Mouse (Mus musculus): ENCODE measurements around the gene Dnajc2.

Gene Dnajc2

GRCm38 (mm10) chr5:21785053-21785452, at the start of gene Dnajc2, which contains the start of gene Psmc2:
TSS of gene Dnajc2 (minus strand) at chr5:21785251.
TSS of gene Psmc2 (plus strand) at chr5:21785283.
- peak; percentile 66 for DNase-seq (ENCODE audit: low spot score)

DNA sequence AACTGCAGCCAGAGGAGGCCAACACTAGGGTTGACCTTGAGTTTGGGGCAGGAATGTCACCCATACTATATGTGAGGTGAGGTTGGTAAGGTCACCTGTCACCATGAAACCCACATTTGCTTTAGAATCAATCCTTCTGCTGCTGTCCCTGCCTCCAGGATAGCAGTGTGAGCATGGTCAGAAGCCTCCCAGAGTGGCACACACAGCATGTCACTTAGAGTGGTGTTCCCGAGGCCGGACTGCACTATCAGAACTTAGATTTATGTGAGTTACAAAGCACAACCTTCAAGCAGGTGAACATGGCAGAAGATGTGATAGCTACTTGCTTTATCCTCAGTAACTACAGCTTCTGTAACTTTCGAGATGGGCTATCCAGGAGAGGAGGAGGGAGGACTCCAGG, 46.7 kb upstream of the Dnajc2 start:
- no peak for DNase-seq (ENCODE audit: low spot score)

DNA sequence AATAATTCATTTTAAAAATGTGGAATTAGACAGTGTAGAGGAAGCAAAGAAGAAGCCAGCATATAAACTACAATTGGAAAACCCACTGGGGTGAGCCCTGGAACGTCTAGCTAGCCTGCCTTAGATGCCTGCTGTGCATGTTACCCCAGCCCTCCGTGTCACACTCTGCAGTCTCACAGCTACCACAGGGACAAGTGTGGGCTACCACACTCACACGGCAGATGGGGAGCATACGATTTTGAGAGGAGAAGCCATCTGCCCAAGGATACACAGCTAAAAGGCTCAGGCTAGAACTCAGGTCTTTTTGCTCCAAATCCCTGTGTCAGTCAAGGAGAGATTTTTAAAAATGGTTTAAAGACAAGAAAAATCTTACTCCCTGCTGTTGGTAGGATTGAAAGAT, 43.8 kb upstream of the Dnajc2 start:
- DNase-seq (ENCODE audit: low spot score): no peak

GRCm38 (mm10) chr5:21827643-21828042, 42.6 kb upstream of the Dnajc2 start:
- DNase-seq (ENCODE audit: low spot score): no peak

DNA sequence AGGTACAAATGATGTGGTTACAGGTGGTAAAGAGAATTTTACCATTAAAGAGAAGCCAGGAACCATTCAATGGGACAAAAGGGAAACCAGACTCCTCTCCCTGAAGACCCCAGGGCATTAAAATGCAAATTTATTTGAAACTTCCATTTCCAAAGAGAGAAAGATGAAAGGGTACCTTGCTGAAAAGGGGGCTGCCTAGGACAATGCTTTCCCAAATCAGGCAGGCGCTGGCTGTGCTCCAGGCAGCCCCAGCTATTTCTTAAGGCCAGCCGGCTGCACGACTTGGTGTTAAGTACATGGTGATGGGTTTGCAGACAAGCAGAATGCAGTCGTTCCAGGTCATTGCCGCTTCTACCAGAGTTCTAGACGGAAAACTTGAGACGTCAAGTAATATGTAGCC, 41.3 kb upstream of the Dnajc2 start:
- no peak for DNase-seq (ENCODE audit: low spot score)

DNA sequence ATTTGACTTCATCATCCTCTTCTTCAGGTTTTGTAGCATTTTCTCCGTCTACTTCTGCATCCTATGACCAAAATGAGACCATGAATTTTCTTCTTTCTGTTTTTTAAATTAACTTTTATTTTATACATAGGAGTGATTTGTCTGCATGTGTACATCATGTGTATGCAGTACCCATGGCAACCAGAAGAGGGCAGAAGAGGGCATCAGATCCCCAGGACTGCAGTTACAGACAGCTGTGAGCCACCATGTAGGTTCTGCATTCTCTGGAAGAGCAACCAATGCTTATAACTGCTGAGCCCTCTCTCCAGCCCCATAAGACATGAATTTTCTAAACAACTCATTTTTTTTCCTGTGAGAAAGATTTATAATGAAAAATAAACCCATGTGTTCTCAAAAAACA, 28.9 kb upstream of the Dnajc2 start:
- no peak for DNase-seq (ENCODE audit: low spot score)

- DNase-seq (ENCODE audit: low spot score): no peak
Measured at GRCm38 (mm10) chr5:21810924-21811323, 25.9 kb upstream of the Dnajc2 start.

GRCm38 (mm10) chr5:21804837-21805236, 19.8 kb upstream of the Dnajc2 start:
- DNase-seq (ENCODE audit: low spot score): no peak

DNA sequence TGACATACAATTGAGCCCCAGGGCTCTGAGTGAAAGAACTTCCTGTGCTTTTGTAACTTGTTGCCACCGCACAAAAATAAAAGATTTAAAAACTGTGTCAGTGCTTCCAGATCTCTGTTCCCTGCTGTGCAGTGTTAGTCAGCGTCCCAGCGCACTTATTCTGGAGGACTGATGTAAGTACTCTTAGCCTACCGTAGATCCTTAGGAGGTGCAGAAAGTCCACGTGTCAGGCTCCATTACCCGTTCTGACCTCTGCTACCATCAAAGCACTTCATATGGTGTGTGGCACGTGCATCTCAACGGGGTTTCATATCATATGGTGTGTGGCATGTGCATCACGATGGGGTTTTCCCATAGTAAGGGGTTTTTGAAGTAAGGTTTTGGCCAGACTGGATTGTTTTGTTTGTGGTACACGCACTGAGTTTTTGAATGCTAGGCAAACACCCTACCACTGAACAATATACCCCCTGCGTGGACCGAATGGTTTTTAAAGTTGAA, 18.7 kb upstream of the Dnajc2 start:
- no peak for DNase-seq (ENCODE audit: low spot score)

DNA sequence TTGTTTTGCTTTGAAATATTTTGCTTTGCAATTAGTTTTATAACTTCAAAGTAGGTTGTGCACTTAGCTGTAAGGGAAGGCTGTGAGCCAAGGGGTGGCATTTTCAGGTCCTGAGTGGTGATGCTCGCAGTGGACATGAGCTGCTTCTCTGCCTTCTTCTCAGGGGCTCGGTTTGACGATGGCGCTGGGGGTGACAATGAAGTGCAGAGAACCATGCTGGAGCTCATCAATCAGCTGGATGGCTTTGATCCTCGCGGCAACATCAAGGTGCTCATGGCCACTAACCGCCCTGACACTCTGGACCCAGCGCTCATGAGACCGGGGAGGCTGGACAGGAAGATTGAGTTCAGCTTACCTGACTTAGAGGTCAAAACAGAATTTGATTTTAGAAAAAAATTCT, 17.9 kb upstream of the Dnajc2 start:
- no peak for DNase-seq (ENCODE audit: low spot score)

DNA sequence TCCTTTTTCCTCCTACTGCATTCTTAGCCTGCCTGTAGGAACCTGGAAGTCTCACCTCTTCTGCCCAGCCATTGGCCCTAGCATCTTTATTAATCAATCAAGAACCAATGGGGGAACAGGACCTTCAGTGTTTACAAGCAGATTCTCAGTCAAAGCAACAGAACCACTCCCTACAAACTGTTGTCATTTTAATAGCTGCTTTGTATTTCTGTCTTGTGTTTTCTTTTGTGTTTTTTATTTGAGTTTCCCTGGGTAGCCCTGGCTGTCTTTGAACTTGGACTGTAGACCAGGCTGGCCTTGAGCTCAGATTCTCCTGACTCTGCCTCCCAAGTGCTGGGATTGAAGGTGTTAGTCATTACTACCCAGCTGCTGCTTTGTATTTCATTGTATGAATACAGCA, 7.1 kb upstream of the Dnajc2 start:
- no peak for DNase-seq (ENCODE audit: low spot score)

GRCm38 (mm10) chr5:21789061-21789460, 4.0 kb upstream of the Dnajc2 start:
- no peak for DNase-seq (ENCODE audit: low spot score)

DNA sequence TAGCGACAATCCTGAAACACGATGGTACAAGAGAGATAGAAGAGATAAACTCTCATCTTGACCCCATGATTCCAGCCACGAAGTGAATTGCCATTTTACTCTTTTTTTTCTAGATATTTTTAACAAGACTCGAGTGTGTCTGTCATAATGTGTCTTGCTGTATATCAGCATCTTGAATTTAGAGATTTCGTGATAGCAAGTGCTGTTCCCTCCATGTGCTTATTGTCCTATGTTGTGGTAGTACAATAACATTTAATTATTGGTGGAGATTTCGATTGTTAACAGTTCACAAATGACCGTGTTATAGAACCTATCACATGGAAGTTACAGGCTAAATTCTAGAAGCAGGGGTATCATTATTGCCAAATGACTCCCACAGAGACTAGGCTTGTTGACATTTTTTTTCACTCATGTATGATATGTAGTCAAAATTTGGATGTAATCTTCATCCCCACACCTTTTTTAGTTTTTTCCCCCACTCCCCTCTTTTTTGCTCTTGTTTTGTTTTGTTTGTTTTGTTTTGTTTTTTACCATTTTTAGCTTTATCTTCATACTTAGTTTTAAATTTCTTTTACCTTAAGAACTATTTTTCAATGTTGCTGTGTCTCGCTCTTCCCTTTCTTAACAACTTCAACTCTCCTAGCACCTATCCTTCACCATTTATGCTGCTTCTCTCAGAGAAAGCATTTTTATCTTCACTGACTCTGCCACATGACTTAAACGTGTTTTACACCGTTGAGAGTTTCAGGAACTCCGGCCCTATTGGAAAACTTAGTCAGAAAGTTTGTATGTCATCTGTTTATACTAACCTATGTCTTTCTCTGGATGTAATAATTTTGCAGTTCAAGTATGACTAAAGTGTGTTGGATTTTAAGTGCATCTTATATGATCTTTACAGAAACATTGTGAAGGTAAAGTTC, 2.4 kb upstream of the Dnajc2 start:
- no peak for DNase-seq (ENCODE audit: low spot score)

DNA sequence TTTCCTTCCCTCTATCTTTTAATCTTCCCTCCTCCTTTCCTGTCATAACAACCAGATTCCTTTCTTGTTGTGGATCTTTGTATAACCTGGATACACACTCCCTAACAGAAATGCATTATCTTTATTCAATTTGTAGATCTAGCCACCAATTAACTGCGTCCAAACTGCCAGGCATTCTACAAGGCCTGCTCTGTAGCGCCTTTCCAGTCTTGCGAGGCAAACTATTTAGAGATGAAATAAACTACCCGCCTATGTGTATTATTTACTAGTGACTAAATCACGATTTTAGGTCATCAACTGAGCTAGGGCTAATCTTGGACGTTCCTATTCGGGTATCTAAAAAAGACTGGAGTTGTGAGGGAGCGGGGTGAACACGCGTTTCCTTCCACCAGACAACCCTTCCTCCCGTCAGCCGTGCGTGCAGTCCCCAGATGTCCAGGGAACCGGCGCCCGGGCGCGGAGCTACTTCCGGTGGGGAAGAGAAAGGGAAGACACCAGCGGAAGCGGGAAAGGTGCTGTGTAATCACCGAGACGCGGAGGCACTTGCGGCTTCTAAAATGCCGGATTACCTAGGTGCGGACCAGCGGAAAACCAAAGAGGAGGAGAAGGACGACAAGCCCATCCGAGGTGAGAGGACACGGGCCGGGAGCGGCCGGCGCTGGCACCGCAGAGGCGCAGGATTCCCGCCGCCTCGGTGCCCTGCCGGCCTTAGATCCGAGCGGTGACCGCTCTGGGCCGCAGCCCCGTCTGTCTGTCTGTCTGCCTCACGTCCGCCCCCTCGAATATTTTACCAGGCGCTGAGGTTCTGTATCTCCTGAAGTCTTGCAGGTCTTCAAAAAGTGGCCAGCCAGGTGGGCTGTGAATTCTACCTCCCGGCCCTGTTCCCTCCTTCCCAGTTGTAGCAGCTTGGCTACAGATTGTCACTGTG, 1.5 kb upstream of the Dnajc2 start:
- DNase-seq (ENCODE audit: low spot score): peak; percentile 90

GRCm38 (mm10) chr5:21785776-21786175, 725 bp upstream of the Dnajc2 start:
- DNase-seq (ENCODE audit: low spot score): no peak

- peak; percentile 3 for DNase-seq (ENCODE audit: low spot score)
Measured at GRCm38 (mm10) chr5:21784161-21785052, 644 bp downstream of the Dnajc2 start.

- DNase-seq (ENCODE audit: low spot score): no peak
Measured at GRCm38 (mm10) chr5:21776491-21776890, 8.6 kb downstream of the Dnajc2 start.

DNA sequence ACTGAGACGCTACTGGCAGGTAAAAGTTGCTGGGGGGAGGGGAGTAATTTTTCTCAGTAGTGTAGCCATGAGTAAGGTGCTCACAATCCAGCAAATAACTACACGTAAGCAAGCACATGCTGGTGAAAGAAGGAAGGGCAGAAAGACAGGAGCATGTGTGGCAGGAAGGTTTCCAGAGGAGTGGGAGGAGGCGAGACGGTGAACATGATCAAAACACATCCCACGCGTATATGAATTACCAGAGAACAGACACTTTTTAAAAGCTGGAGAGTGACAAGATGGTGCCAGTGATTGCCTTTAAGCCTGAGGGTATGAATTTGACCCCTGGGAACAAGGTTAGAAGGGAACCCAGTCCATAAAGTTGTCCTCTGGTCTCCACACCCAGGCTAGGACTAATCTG, 15.2 kb downstream of the Dnajc2 start:
- DNase-seq (ENCODE audit: low spot score): no peak

- no peak for DNase-seq (ENCODE audit: low spot score)
Measured at GRCm38 (mm10) chr5:21768506-21768905, 16.5 kb downstream of the Dnajc2 start.

GRCm38 (mm10) chr5:21745966-21746365, 39.1 kb downstream of the Dnajc2 start:
- DNase-seq (ENCODE audit: low spot score): no peak

GRCm38 (mm10) chr5:21744651-21745050, 40.4 kb downstream of the Dnajc2 start:
- DNase-seq (ENCODE audit: low spot score): no peak

DNA sequence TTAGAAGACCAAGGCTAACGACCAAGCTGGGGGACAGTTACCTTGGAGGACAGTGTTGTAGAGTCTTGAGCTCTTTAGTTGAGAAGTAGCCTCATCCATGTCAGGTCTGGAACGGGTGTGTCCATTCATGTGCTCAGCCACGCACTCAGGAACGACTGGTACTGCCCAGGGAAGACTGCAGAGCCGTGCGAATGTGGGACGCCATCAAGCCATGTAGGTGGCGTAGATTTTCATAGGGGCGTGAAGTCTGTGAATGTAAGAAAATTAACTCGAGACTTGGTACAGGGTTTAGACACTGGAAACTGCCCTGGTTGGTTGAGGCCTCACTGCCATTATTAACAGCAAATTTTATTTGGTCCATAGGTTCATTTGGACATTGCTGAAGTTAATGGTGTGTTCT, 41.4 kb downstream of the Dnajc2 start:
- DNase-seq (ENCODE audit: low spot score): no peak

All from ovary, postnatal 10 days (tissue).